Mouse (Mus musculus) inflammation-experienced regulatory T-cells (primary cell): ENCODE results near the gene Cd3g. TPM values are rescaled to one million over a fixed set of nuclear protein-coding genes. Genes with fewer than 3 reads are reported as not detected.

Experiments used
- polyA plus RNA-seq, 2 experiments: library from polyadenylated mRNA; unstranded; fragments of 100-300 nt; shearing (Covaris generic); gene quantifications; one replicate each; pipeline ENCODE4 v1.2.1; 2017

Gene Cd3g
- polyA plus RNA-seq = 1,000 to 10,000 TPM; 1,426 to 1,451 TPM

DNA sequence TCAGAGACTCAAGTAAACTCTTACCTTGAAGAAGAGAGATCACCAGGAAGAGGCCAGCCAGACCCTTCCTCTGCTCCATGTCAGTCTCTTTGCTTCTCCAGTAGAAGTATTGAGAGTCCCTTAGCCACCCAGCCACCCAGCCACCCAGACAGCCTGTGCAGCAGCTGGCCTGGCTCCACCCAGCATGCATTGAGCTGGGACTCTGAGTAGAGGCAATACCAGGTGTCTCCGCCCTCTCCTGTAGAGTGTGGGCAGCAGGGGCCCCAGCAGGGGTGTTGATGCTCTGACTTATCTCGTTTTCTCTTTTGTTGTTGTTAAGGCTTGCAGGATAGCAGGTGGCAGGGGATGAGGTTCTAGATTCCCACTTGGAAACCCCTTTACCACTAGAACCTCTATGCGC, at the start of gene Cd3g:
Cd3g (minus strand) TSS at position 190 of the 400 bp plus-strand sequence.

DNA sequence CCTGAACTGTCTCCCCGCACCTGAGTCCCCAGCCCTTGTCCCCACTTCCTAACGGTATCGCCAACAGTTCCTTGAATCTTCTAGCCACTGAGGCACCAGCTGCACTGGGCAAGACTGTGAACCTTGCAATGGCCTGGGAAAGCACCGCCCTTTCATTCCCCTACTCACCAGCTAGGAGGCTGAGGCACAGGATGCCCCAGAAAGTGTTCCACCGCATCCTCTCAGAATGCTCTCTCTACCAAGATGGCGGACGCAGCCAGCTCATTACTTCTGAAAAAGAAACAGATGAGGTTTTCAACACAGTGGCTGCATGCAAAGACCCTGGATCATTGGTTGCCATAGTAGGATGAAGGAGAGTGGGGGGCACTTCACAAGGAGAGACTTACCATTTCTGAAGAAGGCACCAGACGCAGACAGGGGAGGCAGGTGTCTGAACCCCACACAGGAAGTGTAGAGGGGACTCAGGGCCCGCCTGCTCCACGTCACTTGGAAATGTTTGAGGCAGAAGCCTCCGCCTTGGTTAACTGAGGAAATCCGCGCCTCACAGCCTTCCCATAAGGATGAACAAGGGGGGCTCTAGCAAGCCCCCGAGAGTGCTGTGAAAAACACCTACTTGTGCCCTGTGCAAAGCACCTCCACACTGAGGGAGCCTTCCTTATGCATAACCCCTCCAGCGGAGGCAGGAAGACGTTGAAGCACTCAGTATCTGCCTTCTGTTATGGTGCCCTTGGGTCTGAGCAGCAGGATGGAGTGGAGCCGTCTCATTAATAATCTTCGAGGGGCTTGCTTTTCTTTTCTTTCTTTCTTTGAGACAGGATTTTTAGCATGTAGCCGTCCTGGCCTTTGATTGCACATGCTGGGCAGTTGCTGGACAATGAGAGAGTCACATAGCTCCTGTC, 29.2 kb upstream of the Cd3g start, which contains the start of gene Cd3e:
Cd3e (minus strand) TSS at position 448 of the 899 bp plus-strand sequence.

GRCm38 (mm10) chr9:44981676-44982075, 1.4 kb upstream of the Cd3g start, which contains the start of gene Cd3d:
Gene Cd3d, plus strand, starts transcription at chr9:44981786.

DNA sequence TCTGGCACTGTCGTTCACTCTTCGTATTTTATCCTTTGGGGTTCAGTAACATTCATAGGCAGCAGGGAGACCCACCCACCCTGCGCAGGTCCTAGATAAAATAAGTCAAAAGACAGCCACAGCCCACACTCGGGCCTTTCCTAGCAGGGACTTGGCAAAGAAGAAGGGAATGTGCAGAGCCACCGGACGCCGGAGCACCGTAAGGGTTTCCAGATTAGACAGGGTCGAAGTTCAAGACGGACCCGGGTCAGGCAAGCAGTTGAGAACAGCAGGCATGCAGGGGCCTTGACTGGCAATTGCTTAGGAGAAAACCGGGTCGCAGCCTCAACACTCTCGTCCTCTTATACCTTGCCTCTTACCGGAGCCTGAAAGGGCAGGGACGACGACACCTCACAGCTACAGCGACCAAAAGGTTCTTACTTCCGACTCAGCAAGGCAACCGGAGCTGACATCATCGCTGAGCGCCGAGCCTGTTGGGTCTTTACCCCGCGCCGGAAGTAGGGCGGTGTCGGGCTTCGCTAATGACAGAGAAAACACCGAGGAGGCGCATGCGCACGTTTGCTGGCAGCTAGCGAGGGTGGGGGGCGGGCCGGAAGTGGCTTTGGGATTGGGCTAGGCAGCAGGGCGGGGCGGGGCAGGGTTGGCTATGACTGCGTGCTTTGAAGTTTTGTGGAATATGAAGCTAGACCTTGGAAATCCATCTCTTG, 15.0 kb downstream of the Cd3g start, which contains the start of gene Ube4a:
Ube4a (minus strand) TSS at position 475 of the 707 bp plus-strand sequence.

DNA sequence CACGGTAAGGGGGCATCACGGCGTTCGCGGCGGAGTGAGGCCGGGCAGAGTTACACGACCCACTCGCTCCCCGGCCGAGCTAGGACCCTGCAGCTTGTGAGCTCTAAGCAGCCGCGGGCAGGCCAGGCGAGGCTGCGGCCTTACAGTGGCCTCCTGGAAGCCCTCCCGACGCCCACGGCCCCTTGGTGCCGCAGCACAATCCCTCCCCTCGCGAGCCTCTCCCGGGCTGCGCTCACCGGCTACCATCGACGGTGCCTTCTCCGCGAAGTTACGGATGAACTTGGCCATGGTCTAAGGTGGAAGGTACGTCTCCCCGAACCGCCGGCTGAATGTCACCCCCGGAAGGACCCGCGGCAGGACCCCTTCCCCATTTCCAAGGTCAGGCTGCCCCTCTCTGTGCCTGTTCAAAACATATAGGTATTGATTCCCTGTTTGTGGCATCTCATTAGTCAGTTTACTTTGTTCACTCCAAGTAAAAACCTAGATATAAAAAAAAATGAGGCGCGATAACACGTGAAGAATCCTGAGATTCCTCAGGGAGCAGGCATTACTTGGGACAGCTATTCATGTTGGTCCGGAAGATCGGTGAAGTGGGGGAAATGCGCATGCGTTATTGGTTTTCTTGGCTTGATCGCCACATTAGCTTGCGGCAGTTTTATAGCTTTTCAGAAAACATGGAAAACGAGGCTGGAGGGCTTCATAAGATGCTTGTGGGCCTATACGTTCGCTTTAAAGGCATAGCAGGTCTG, 59.7 kb downstream of the Cd3g start, which contains the start of gene Atp5l:
Atp5l (minus strand) TSS at position 369 of the 749 bp plus-strand sequence.

Other genes starting within 250 kb of the Cd3g start
- gene Phldb1, start 245.2 kb downstream of the Cd3g start, polyA plus RNA-seq = 1 to 10 TPM; 1.1 to 5.8 TPM
- 100 to 1,000 TPM; 131 to 156 TPM for gene Arcn1, start 212.6 kb downstream of the Cd3g start, polyA plus RNA-seq
- 10 to 100 TPM; 34.2 to 47.8 TPM for gene Ift46, start 212.5 kb downstream of the Cd3g start, polyA plus RNA-seq
- gene Tmem25, start 181.1 kb downstream of the Cd3g start, polyA plus RNA-seq = 1 to 10 TPM in 1 of 2 experiments, under 1 TPM in 1; 0.19 to 2.1 TPM
- gene Ttc36, start 177.4 kb downstream of the Cd3g start, polyA plus RNA-seq = not detected
- 10 to 100 TPM; 62.9 to 84.1 TPM for gene Kmt2a, start 99.1 kb downstream of the Cd3g start, polyA plus RNA-seq
- 100 to 1,000 TPM; 295 to 303 TPM for gene Atp5l, start 59.7 kb downstream of the Cd3g start, polyA plus RNA-seq
- 10 to 100 TPM; 45.1 to 47.9 TPM for gene Ube4a, start 14.8 kb downstream of the Cd3g start, polyA plus RNA-seq
- 100 to 1,000 TPM; 756 to 785 TPM for gene Cd3d, start 1.4 kb upstream of the Cd3g start, polyA plus RNA-seq
- gene Cd3e, start 29.2 kb upstream of the Cd3g start, polyA plus RNA-seq = 1,000 to 10,000 TPM; 1,280 to 1,314 TPM
- gene Mpzl2, start 59.4 kb upstream of the Cd3g start, polyA plus RNA-seq = under 1 TPM; 0.13 to 0.28 TPM
- gene Mpzl3, start 74.8 kb upstream of the Cd3g start, polyA plus RNA-seq = 10 to 100 TPM in 1 of 2 experiments, 1 to 10 TPM in 1; 9.4 to 14.4 TPM
- gene Jaml, start 98.8 kb upstream of the Cd3g start, polyA plus RNA-seq = 1 to 10 TPM; 5.0 to 8.7 TPM
- under 1 TPM; 0.14 to 0.39 TPM for gene Scn2b, start 137.4 kb upstream of the Cd3g start, polyA plus RNA-seq
- gene Scn4b, start 158.0 kb upstream of the Cd3g start, polyA plus RNA-seq = 1 to 10 TPM in 1 of 2 experiments, under 1 TPM in 1; 0.25 to 1.1 TPM
- 1 to 10 TPM; 1.5 to 6.0 TPM for gene BC049352, start 201.6 kb upstream of the Cd3g start, polyA plus RNA-seq
- gene Tmprss4, start 223.7 kb upstream of the Cd3g start, polyA plus RNA-seq = under 1 TPM; 0.31 to 0.89 TPM